Mouse (Mus musculus): ENCODE measurements around the gene Tjap1.

GRCm38 (mm10) chr17:46272058-46272457 is 10.8 kb downstream of the Tjap1 start:
- TF ChIP-seq CTCF (IDR thresholded peaks at IDR 0.05; ENCODE audit: borderline replicate concordance, insufficient read depth, low read depth, low read length) (no peak), POLR2A (IDR thresholded peaks at IDR 0.05; ENCODE audit: borderline replicate concordance, insufficient read depth, low read length) (no peak)

Data from cerebellum, adult 2 months (tissue).